Mouse (Mus musculus): Measurements from ENCODE around the gene Ganc. TPM values are rescaled to one million over a fixed set of nuclear protein-coding genes. Genes with fewer than 3 reads are reported as not detected.

Ganc gene
- 5.1 TPM in 2 replicates for total RNA-seq (2012; rRNA removed)

- H3K9me3 ChIP-seq (ENCODE audit: control insufficient read depth, insufficient read depth, low read depth, low read length) = no peaks in the 10 kb centered on the region
- H3K36me3 ChIP-seq (ENCODE audit: control insufficient read depth, insufficient read depth, low read length, poor library complexity, severe bottlenecking) = no peaks in the 10 kb centered on the region
- H3K27ac ChIP-seq (ENCODE audit: insufficient read depth, low read depth, low read length, poor library complexity, severe bottlenecking) = peak within 1 kb of the TSS; percentile 83
- H3K9ac ChIP-seq (ENCODE audit: insufficient read depth, low read depth, low read length, poor library complexity, severe bottlenecking) = peak within 1 kb of the TSS; percentile 97
- DNase-seq (ENCODE audit: low read depth, low spot score) = no peak
- in situ Hi-C loops (cut with MboI; ENCODE audit: low sequenced_read_pairs in 2 of 2, unreplicated experiment in 2 of 2) = no loop called here
- H3K4me3 ChIP-seq (ENCODE audit: insufficient read depth in 1 of 2, low read depth in 1 of 2, low read length in 2 of 2, poor library complexity in 1 of 2, severe bottlenecking in 1 of 2) = peak within 1 kb of the TSS; percentile 96 to 100
- peaks cover 0 to 2% of the 10 kb centered on the region in 2 experiments; a peak in 1 of 4 replicates for H3K4me1 ChIP-seq (ENCODE audit: control insufficient read depth in 2 of 2, insufficient read depth in 2 of 2, low read length in 2 of 2, poor library complexity in 1 of 2)
- TF ChIP-seq CHD2 (IDR thresholded peaks at IDR 0.05; ENCODE audit: low read depth, low read length) = no peak
- no peak for TF ChIP-seq ZC3H11A (IDR thresholded peaks at IDR 0.05; ENCODE audit: borderline replicate concordance, low read depth, low read length)
- no peak; the same call in 1 of the 2 replicates for TF ChIP-seq HCFC1 (IDR thresholded peaks at IDR 0.05; ENCODE audit: borderline replicate concordance, insufficient read depth, low read length)
- no peak for TF ChIP-seq MAFK (IDR thresholded peaks at IDR 0.05; ENCODE audit: insufficient read depth, low read depth, low read length)
Measured at GRCm38 (mm10) chr2:120403653-120403985, at the start of gene Ganc. TSS of gene Ganc (plus strand) at chr2:120403896.

DNA sequence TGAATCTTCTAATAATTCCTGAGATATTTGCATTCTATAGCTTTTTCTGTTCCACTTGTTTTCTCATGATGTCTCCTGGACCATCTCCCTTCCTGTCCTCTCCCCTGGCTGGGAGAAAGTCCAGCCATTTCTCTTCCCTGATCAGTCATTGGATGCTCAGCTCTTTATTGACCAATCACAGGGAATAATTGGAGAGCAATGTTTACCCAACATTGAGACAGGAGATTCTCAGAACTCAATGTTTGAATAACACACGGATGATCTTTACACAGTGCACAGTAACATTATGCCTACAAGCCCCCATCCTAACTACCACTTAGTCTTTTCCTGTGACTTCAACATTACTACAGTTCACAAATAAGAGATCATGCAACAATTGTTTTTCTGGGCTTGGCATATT is 43.3 kb upstream of the Ganc start:
- Histone ChIP-seq H3K4me3 (ENCODE audit: insufficient read depth in 1 of 2, low read depth in 1 of 2, low read length in 2 of 2, poor library complexity in 1 of 2, severe bottlenecking in 1 of 2) (no peak overlapping the region), H3K27ac (ENCODE audit: insufficient read depth, low read depth, low read length, poor library complexity, severe bottlenecking) (no peak overlapping the region), H3K36me3 (ENCODE audit: control insufficient read depth, insufficient read depth, low read length, poor library complexity, severe bottlenecking) (peaks cover 12% of the 10 kb centered on the region), H3K4me1 (ENCODE audit: control insufficient read depth in 2 of 2, insufficient read depth in 2 of 2, low read length in 2 of 2, poor library complexity in 1 of 2) (no peaks in the 10 kb centered on the region), H3K9ac (ENCODE audit: insufficient read depth, low read depth, low read length, poor library complexity, severe bottlenecking) (no peak overlapping the region), H3K9me3 (ENCODE audit: control insufficient read depth, insufficient read depth, low read depth, low read length) (no peaks in the 10 kb centered on the region)
- DNase-seq (ENCODE audit: low read depth, low spot score) = no peak
- in situ Hi-C loops (cut with MboI; ENCODE audit: low sequenced_read_pairs in 2 of 2, unreplicated experiment in 2 of 2) = no loop called here
- TF ChIP-seq ZC3H11A (IDR thresholded peaks at IDR 0.05; ENCODE audit: borderline replicate concordance, low read depth, low read length) (no peak), CHD2 (IDR thresholded peaks at IDR 0.05; ENCODE audit: low read depth, low read length) (no peak)

- Histone ChIP-seq H3K4me3 (ENCODE audit: insufficient read depth in 1 of 2, low read depth in 1 of 2, low read length in 2 of 2, poor library complexity in 1 of 2, severe bottlenecking in 1 of 2) (no peak overlapping the region), H3K4me1 (ENCODE audit: control insufficient read depth in 2 of 2, insufficient read depth in 2 of 2, low read length in 2 of 2, poor library complexity in 1 of 2) (no peaks in the 10 kb centered on the region), H3K9me3 (ENCODE audit: control insufficient read depth, insufficient read depth, low read depth, low read length) (no peaks in the 10 kb centered on the region), H3K27ac (ENCODE audit: insufficient read depth, low read depth, low read length, poor library complexity, severe bottlenecking) (no peak overlapping the region), H3K36me3 (ENCODE audit: control insufficient read depth, insufficient read depth, low read length, poor library complexity, severe bottlenecking) (peaks cover 16% of the 10 kb centered on the region), H3K9ac (ENCODE audit: insufficient read depth, low read depth, low read length, poor library complexity, severe bottlenecking) (no peak overlapping the region)
- no peak for DNase-seq (ENCODE audit: low read depth, low spot score)
- TF ChIP-seq CHD2 (IDR thresholded peaks at IDR 0.05; ENCODE audit: low read depth, low read length) (no peak), ZNF384 (IDR thresholded peaks at IDR 0.05; ENCODE audit: low read depth, low read length) (no peak), HCFC1 (IDR thresholded peaks at IDR 0.05; ENCODE audit: borderline replicate concordance, insufficient read depth, low read length) (no peak), MAFK (IDR thresholded peaks at IDR 0.05; ENCODE audit: insufficient read depth, low read depth, low read length) (no peak), ZC3H11A (IDR thresholded peaks at IDR 0.05; ENCODE audit: borderline replicate concordance, low read depth, low read length) (no peak)
- in situ Hi-C loops (cut with MboI; ENCODE audit: low sequenced_read_pairs in 2 of 2, unreplicated experiment in 2 of 2) = no loop called here
Measured at GRCm38 (mm10) chr2:120366501-120366900, 37.2 kb upstream of the Ganc start.

DNA sequence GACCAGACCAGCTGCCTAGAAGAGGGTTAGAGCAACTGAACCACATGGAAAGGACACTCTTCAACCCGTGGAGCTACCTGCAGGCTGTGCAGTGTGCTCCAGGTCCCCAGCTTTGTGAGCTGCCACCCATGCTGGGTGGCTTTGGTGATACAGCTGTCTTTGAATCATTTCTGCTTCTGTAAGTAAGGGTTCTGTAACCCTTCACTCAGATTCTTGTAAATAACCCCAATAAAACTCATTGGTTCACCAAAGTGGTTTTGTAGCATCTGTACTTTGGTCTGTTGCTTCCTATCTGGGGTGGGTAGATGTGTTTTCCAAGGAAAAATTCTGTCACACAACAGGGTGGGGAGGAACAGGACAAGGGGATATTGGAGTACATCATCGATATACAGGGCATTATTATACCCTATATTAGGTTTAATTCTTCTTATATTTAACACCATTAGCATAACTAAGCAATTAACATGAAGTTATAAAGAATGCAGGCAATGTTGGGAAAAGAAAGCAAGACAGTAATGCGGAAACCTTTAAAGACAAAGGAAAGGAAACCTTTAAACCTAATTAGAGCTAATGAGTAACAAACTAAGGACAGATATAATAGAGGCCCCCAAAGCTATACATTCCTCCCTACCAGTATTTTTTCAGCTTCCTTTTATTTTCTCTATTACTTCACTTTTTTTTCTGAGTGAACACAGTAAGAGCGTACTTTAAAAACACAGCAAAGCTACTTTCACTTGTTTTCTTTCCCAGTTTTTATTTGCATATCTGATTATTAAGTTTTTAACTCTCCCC is 36.1 kb upstream of the Ganc start:
- Histone ChIP-seq H3K9me3 (ENCODE audit: control insufficient read depth, insufficient read depth, low read depth, low read length) (no peaks in the 10 kb centered on the region), H3K9ac (ENCODE audit: insufficient read depth, low read depth, low read length, poor library complexity, severe bottlenecking) (no peak overlapping the region), H3K4me3 (ENCODE audit: insufficient read depth in 1 of 2, low read depth in 1 of 2, low read length in 2 of 2, poor library complexity in 1 of 2, severe bottlenecking in 1 of 2) (no peak overlapping the region), H3K4me1 (ENCODE audit: control insufficient read depth in 2 of 2, insufficient read depth in 2 of 2, low read length in 2 of 2, poor library complexity in 1 of 2) (no peaks in the 10 kb centered on the region), H3K27ac (ENCODE audit: insufficient read depth, low read depth, low read length, poor library complexity, severe bottlenecking) (no peak overlapping the region), H3K36me3 (ENCODE audit: control insufficient read depth, insufficient read depth, low read length, poor library complexity, severe bottlenecking) (peaks cover 18% of the 10 kb centered on the region)
- no peak for DNase-seq (ENCODE audit: low read depth, low spot score)
- in situ Hi-C loops (cut with MboI; ENCODE audit: low sequenced_read_pairs in 2 of 2, unreplicated experiment in 2 of 2) = no loop called here
- no peak for TF ChIP-seq MAFK (IDR thresholded peaks at IDR 0.05; ENCODE audit: insufficient read depth, low read depth, low read length)
- TF ChIP-seq ZNF384 (IDR thresholded peaks at IDR 0.05; ENCODE audit: low read depth, low read length) = no peak
- no peak for TF ChIP-seq ZC3H11A (IDR thresholded peaks at IDR 0.05; ENCODE audit: borderline replicate concordance, low read depth, low read length)
- no peak for TF ChIP-seq HCFC1 (IDR thresholded peaks at IDR 0.05; ENCODE audit: borderline replicate concordance, insufficient read depth, low read length)
- no peak for TF ChIP-seq CHD2 (IDR thresholded peaks at IDR 0.05; ENCODE audit: low read depth, low read length)

- DNase-seq (ENCODE audit: low read depth, low spot score) = no peak
- Histone ChIP-seq H3K36me3 (ENCODE audit: control insufficient read depth, insufficient read depth, low read length, poor library complexity, severe bottlenecking) (peaks cover 15% of the 10 kb centered on the region), H3K4me3 (ENCODE audit: insufficient read depth in 1 of 2, low read depth in 1 of 2, low read length in 2 of 2, poor library complexity in 1 of 2, severe bottlenecking in 1 of 2) (no peak overlapping the region), H3K4me1 (ENCODE audit: control insufficient read depth in 2 of 2, insufficient read depth in 2 of 2, low read length in 2 of 2, poor library complexity in 1 of 2) (no peaks in the 10 kb centered on the region), H3K9me3 (ENCODE audit: control insufficient read depth, insufficient read depth, low read depth, low read length) (no peaks in the 10 kb centered on the region), H3K27ac (ENCODE audit: insufficient read depth, low read depth, low read length, poor library complexity, severe bottlenecking) (no peak overlapping the region), H3K9ac (ENCODE audit: insufficient read depth, low read depth, low read length, poor library complexity, severe bottlenecking) (no peak overlapping the region)
- in situ Hi-C loops (cut with MboI; ENCODE audit: low sequenced_read_pairs in 2 of 2, unreplicated experiment in 2 of 2) = no loop called here
- no peak for TF ChIP-seq CHD2 (IDR thresholded peaks at IDR 0.05; ENCODE audit: low read depth, low read length)
- no peak for TF ChIP-seq ZNF384 (IDR thresholded peaks at IDR 0.05; ENCODE audit: low read depth, low read length)
- no peak for TF ChIP-seq HCFC1 (IDR thresholded peaks at IDR 0.05; ENCODE audit: borderline replicate concordance, insufficient read depth, low read length)
- no peak for TF ChIP-seq MAFK (IDR thresholded peaks at IDR 0.05; ENCODE audit: insufficient read depth, low read depth, low read length)
- TF ChIP-seq ZC3H11A (IDR thresholded peaks at IDR 0.05; ENCODE audit: borderline replicate concordance, low read depth, low read length) = no peak
Measured at GRCm38 (mm10) chr2:120373858-120374257, 29.8 kb upstream of the Ganc start.
